Mouse (Mus musculus): ENCODE data around the gene Ccl6. TPM values are rescaled to one million over a fixed set of nuclear protein-coding genes. Genes with fewer than 3 reads are reported as not detected.

The Ccl6 gene
- polyA plus RNA-seq (2015; fragmentation: Nextera tagmentation; extraction: Ambion mirVana): 2.3 and 3.4 TPM in 2 replicates

DNA sequence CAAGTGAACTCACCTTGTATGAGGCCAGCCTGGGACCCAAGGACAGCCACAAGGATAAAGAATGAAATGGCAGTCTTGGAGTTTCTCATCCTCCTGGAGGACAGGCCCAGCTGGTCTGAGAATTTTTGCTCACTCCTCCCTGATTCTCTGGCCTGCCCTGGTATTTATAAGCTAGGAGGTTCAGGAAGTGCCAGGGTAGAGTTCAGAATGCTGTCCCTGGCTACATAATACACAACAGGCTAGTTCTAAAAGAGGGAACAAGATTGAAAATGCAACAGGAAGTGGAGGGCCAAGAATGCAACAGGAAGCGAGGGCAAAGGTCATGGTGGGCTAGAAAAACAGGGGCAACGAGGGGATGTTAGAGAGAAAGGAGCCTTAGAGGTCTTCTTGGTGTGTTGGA lies at the start of gene Ccl6:
Gene Ccl6 (minus strand): TSS at position 235 of the 400 bp plus-strand sequence.
- no peak within 1 kb of the TSS for H3K9ac ChIP-seq (ENCODE audit: low read depth, low read length)
- no peak within 1 kb of the TSS for H3K4me3 ChIP-seq (ENCODE audit: low read length)
- no peaks in the 10 kb centered on the region for H3K36me3 ChIP-seq (ENCODE audit: control insufficient read depth, insufficient read depth, low read length)
- H3K9me3 ChIP-seq (ENCODE audit: control insufficient read depth, low read length): no peaks in the 10 kb centered on the region
- no peak within 1 kb of the TSS for H3K27ac ChIP-seq (ENCODE audit: low read depth, low read length)
- no peaks in the 10 kb centered on the region for H3K4me1 ChIP-seq (ENCODE audit: control insufficient read depth, insufficient read depth, low read depth, low read length)
- H3K4me2 ChIP-seq (ENCODE audit: low read length): no peak within 1 kb of the TSS
- ATAC-seq: no peak
- 60% methylated on average over 2 of the region's 2 CpGs for WGBS
- H3K27me3 ChIP-seq (replicated peaks; ENCODE audit: control insufficient read depth, insufficient read depth, low read length): no peaks in the 10 kb centered on the region

DNA sequence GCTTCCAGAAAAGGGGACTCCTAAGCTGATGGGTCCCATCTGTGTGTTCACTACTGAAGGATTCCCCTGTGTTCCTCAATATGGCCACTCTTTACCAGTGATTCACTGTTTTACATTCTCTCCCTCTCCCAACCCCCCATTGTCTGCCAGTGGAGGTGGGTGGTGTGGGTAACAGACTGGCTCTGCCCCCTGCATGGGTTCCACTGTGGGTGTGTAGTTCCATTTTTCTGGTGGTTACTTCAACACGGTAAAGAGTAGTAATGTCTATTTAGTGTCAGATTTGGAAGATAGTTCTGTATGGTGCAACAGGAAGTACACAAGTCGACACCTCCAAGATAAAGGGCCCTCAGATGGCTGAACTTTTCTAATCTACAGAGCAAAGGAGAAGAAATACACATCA lies 48.3 kb upstream of the Ccl6 start:
- H3K4me2 ChIP-seq (ENCODE audit: low read length): no peak overlapping the region
- H3K27ac ChIP-seq (ENCODE audit: low read depth, low read length): no peak overlapping the region
- H3K9me3 ChIP-seq (ENCODE audit: control insufficient read depth, low read length): no peaks in the 10 kb centered on the region
- 88% methylated on average over 2 of the region's 2 CpGs for WGBS
- no peak overlapping the region for H3K4me3 ChIP-seq (ENCODE audit: low read length)
- H3K4me1 ChIP-seq (ENCODE audit: control insufficient read depth, insufficient read depth, low read depth, low read length): no peaks in the 10 kb centered on the region
- ATAC-seq: no peak
- H3K27me3 ChIP-seq (replicated peaks; ENCODE audit: control insufficient read depth, insufficient read depth, low read length): no peaks in the 10 kb centered on the region
- H3K36me3 ChIP-seq (ENCODE audit: control insufficient read depth, insufficient read depth, low read length): no peaks in the 10 kb centered on the region
- no peak overlapping the region for H3K9ac ChIP-seq (ENCODE audit: low read depth, low read length)

DNA sequence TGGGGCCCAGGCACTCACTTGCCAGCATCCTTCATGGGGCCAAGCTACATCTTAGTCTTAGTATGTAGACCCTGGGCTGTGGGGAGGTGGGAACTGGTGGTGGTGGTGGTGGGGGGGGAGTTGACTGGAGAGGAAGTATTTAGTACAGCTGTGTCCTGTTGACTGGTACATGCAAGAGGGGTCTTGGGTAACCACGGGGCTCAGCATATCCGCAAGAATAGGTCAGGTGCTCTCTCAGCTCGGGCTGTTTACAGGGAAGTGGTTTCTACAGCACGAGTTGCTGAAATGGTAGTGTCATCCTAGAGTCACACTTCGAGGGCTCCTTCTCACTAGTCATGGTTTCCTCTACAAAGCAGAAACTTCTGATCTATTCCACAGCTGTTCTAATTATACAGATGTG lies 47.3 kb upstream of the Ccl6 start:
- Histone ChIP-seq H3K27me3 (replicated peaks; ENCODE audit: control insufficient read depth, insufficient read depth, low read length) (no peaks in the 10 kb centered on the region), H3K4me1 (ENCODE audit: control insufficient read depth, insufficient read depth, low read depth, low read length) (no peaks in the 10 kb centered on the region), H3K9me3 (ENCODE audit: control insufficient read depth, low read length) (no peaks in the 10 kb centered on the region), H3K27ac (ENCODE audit: low read depth, low read length) (no peak overlapping the region), H3K9ac (ENCODE audit: low read depth, low read length) (no peak overlapping the region), H3K4me3 (ENCODE audit: low read length) (no peak overlapping the region), H3K4me2 (ENCODE audit: low read length) (no peak overlapping the region), H3K36me3 (ENCODE audit: control insufficient read depth, insufficient read depth, low read length) (no peaks in the 10 kb centered on the region)
- ATAC-seq: no peak
- 79% methylated on average over 5 of the region's 5 CpGs for WGBS

DNA sequence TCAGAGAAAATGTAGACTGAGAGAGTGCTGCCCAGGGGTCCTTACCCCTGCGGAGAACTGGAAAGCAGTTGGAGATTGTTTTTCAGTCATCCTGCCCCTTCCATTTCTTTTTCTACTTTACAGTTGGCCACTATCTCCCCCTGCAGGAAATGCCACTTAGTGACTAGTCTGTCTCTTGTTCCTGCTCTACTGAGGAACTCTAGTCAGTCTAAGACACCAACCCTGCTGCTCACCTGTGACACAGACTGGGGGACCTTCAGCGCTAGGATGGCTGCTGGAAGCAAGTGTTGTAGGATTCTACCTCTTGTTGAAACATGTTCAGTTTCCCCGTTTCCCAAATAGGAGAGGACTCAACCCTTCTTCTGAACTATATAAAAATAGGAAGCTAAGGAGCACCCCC lies 46.6 kb upstream of the Ccl6 start:
- H3K9ac ChIP-seq (ENCODE audit: low read depth, low read length): no peak overlapping the region
- H3K4me2 ChIP-seq (ENCODE audit: low read length): no peak overlapping the region
- no peak overlapping the region for H3K4me3 ChIP-seq (ENCODE audit: low read length)
- H3K36me3 ChIP-seq (ENCODE audit: control insufficient read depth, insufficient read depth, low read length): no peaks in the 10 kb centered on the region
- H3K27me3 ChIP-seq (replicated peaks; ENCODE audit: control insufficient read depth, insufficient read depth, low read length): no peaks in the 10 kb centered on the region
- no peaks in the 10 kb centered on the region for H3K9me3 ChIP-seq (ENCODE audit: control insufficient read depth, low read length)
- ATAC-seq: no peak
- 65% methylated on average over 3 of the region's 3 CpGs for WGBS
- H3K4me1 ChIP-seq (ENCODE audit: control insufficient read depth, insufficient read depth, low read depth, low read length): no peaks in the 10 kb centered on the region
- H3K27ac ChIP-seq (ENCODE audit: low read depth, low read length): no peak overlapping the region

DNA sequence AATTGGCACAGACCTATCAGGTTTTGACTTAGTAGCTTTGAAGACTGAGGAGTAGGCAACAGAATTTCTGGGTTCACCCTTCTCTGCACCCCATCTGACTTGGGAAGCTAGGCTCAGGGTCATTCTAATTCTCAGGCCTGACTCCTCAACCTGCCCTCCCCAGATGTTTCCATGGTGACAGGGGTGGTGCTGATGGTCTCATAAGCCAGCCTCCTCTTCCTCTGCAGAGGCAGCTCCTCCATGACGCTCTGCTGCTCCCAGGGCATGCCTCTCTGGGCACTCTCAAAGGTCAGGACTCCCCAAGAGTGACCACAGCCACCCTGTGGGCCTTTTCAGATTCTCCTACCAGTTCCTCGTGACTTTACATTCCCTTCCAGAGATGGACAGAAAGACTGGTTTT lies 46.0 kb upstream of the Ccl6 start:
- no peak for ATAC-seq
- no peaks in the 10 kb centered on the region for H3K4me1 ChIP-seq (ENCODE audit: control insufficient read depth, insufficient read depth, low read depth, low read length)
- H3K9me3 ChIP-seq (ENCODE audit: control insufficient read depth, low read length): no peaks in the 10 kb centered on the region
- H3K4me2 ChIP-seq (ENCODE audit: low read length): no peak overlapping the region
- no peaks in the 10 kb centered on the region for H3K27me3 ChIP-seq (replicated peaks; ENCODE audit: control insufficient read depth, insufficient read depth, low read length)
- H3K36me3 ChIP-seq (ENCODE audit: control insufficient read depth, insufficient read depth, low read length): no peaks in the 10 kb centered on the region
- no peak overlapping the region for H3K9ac ChIP-seq (ENCODE audit: low read depth, low read length)
- H3K27ac ChIP-seq (ENCODE audit: low read depth, low read length): no peak overlapping the region
- WGBS: 41% methylated on average over 2 of the region's 2 CpGs
- no peak overlapping the region for H3K4me3 ChIP-seq (ENCODE audit: low read length)

DNA sequence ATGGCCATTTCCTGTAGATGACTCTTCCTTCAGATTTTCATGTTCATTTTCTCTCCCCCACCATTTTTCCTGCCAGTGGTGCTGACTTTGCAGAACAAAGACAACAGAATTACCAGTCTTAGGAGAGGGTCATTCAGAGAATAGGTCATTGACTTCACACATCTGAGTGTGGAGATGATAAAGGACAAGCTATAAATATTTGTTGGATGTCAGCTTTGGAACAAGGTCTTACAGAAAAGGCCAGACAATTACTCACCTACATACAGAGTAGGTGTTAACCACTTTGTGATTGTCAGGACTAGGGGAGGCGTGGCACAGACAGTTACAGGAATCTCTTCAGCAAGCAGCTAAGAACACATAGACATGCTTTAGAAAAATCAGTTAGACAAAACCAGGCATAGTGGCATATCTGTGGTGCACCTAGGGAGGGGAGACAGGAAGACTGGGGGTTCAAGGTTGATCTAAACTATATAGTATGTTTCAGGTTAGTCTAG lies 43.9 kb upstream of the Ccl6 start:
- Histone ChIP-seq H3K9me3 (ENCODE audit: control insufficient read depth, low read length) (no peaks in the 10 kb centered on the region), H3K27ac (ENCODE audit: low read depth, low read length) (no peak overlapping the region), H3K4me1 (ENCODE audit: control insufficient read depth, insufficient read depth, low read depth, low read length) (no peaks in the 10 kb centered on the region), H3K27me3 (replicated peaks; ENCODE audit: control insufficient read depth, insufficient read depth, low read length) (no peaks in the 10 kb centered on the region), H3K4me3 (ENCODE audit: low read length) (no peak overlapping the region), H3K36me3 (ENCODE audit: control insufficient read depth, insufficient read depth, low read length) (no peaks in the 10 kb centered on the region), H3K9ac (ENCODE audit: low read depth, low read length) (no peak overlapping the region), H3K4me2 (ENCODE audit: low read length) (no peak overlapping the region)
- 92% methylated on average over 1 of the region's 1 CpGs for WGBS
- ATAC-seq: no peak

DNA sequence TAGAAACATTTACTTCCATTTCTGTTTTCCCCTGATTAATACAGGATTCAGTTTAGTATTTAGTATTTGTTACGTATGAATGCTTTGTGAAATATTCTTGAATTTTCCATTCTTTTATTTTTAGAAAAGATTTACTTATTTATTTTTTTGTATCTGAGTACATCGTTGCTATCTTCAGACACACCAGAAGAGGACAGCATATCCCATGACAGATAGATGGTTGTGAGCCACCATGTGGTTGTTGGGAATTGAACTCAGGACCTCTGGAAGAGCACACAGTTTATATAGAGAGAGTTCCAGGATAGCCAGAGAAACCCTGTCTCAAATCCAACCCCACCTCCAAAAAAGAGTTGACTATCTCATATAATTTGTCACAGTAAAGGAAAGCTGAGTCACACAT lies 42.0 kb upstream of the Ccl6 start:
- Histone ChIP-seq H3K27me3 (replicated peaks; ENCODE audit: control insufficient read depth, insufficient read depth, low read length) (no peaks in the 10 kb centered on the region), H3K9me3 (ENCODE audit: control insufficient read depth, low read length) (no peaks in the 10 kb centered on the region), H3K4me1 (ENCODE audit: control insufficient read depth, insufficient read depth, low read depth, low read length) (no peaks in the 10 kb centered on the region), H3K27ac (ENCODE audit: low read depth, low read length) (no peak overlapping the region), H3K36me3 (ENCODE audit: control insufficient read depth, insufficient read depth, low read length) (no peaks in the 10 kb centered on the region), H3K4me2 (ENCODE audit: low read length) (no peak overlapping the region), H3K4me3 (ENCODE audit: low read length) (no peak overlapping the region), H3K9ac (ENCODE audit: low read depth, low read length) (no peak overlapping the region)
- 91% methylated on average over 2 of the region's 2 CpGs for WGBS
- no peak for ATAC-seq

DNA sequence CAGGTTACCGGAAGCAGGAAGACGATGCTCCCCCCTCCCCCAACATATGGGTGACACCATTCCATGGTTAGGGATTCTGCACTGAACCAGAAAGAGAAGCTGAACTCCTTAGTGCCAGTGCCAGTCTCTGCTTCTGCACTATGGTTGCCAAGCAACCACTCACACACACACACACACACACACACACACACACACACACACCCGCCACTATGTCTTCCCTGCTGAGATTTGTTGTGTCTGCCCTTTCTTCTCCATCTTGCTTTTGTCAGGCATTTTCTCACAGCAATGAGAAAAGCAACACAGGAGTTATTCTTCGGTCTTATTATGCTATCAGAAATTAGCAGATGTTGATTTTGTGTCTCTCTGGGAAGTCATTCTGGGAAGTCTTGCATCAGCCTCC lies 41.5 kb upstream of the Ccl6 start:
- Histone ChIP-seq H3K9me3 (ENCODE audit: control insufficient read depth, low read length) (no peaks in the 10 kb centered on the region), H3K27me3 (replicated peaks; ENCODE audit: control insufficient read depth, insufficient read depth, low read length) (no peaks in the 10 kb centered on the region), H3K4me2 (ENCODE audit: low read length) (no peak overlapping the region), H3K27ac (ENCODE audit: low read depth, low read length) (no peak overlapping the region), H3K4me1 (ENCODE audit: control insufficient read depth, insufficient read depth, low read depth, low read length) (no peaks in the 10 kb centered on the region), H3K36me3 (ENCODE audit: control insufficient read depth, insufficient read depth, low read length) (no peaks in the 10 kb centered on the region), H3K9ac (ENCODE audit: low read depth, low read length) (no peak overlapping the region), H3K4me3 (ENCODE audit: low read length) (no peak overlapping the region)
- no peak for ATAC-seq
- 19% methylated on average over 4 of the region's 4 CpGs for WGBS

DNA sequence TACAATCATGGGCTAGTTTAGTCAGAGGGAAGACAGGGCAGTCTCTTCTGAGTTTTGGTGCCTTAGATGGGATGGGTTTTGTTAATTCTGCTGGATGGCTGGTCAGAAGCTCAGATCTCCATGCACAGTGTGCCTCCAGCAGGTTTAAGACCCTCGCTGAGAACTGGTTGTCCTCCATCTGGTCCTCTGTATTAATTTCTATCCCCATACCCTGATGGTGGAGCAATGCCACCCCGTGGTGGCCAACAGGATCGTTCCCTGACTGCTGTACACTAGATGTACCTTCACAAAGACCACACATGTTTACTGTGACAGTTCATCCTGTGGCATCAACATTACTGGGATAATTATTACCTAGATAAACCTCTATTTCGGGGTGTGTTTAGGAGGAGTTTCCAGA lies 39.9 kb upstream of the Ccl6 start:
- no peaks in the 10 kb centered on the region for H3K36me3 ChIP-seq (ENCODE audit: control insufficient read depth, insufficient read depth, low read length)
- no peaks in the 10 kb centered on the region for H3K4me1 ChIP-seq (ENCODE audit: control insufficient read depth, insufficient read depth, low read depth, low read length)
- H3K9me3 ChIP-seq (ENCODE audit: control insufficient read depth, low read length): no peaks in the 10 kb centered on the region
- no peak for ATAC-seq
- no peak overlapping the region for H3K4me3 ChIP-seq (ENCODE audit: low read length)
- H3K9ac ChIP-seq (ENCODE audit: low read depth, low read length): no peak overlapping the region
- no peaks in the 10 kb centered on the region for H3K27me3 ChIP-seq (replicated peaks; ENCODE audit: control insufficient read depth, insufficient read depth, low read length)
- H3K27ac ChIP-seq (ENCODE audit: low read depth, low read length): no peak overlapping the region
- 70% methylated on average over 4 of the region's 4 CpGs for WGBS
- no peak overlapping the region for H3K4me2 ChIP-seq (ENCODE audit: low read length)

DNA sequence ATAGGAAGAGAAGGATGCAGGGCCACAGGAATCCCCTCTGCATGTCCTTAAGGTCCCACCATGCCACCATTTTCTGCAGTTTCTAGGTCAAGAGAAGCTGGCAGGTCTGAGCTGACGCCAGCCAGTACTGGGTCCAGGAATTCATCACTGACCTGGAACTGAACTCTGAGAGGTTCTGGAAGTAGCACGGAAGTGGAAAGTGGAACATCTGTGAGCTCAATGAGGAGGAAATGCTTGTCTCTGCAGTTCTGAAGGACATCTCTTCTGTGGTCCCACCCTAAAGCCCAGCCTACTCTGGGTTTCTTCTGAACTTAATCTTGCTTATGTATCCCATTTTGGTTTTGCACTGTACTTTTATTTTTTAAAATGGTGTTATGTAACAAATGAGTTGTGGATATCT lies 38.2 kb upstream of the Ccl6 start:
- H3K9ac ChIP-seq (ENCODE audit: low read depth, low read length): no peak overlapping the region
- no peak overlapping the region for H3K4me3 ChIP-seq (ENCODE audit: low read length)
- ATAC-seq: no peak
- no peak overlapping the region for H3K27ac ChIP-seq (ENCODE audit: low read depth, low read length)
- no peaks in the 10 kb centered on the region for H3K4me1 ChIP-seq (ENCODE audit: control insufficient read depth, insufficient read depth, low read depth, low read length)
- no peaks in the 10 kb centered on the region for H3K36me3 ChIP-seq (ENCODE audit: control insufficient read depth, insufficient read depth, low read length)
- 81% methylated on average over 2 of the region's 2 CpGs for WGBS
- H3K4me2 ChIP-seq (ENCODE audit: low read length): no peak overlapping the region
- no peaks in the 10 kb centered on the region for H3K27me3 ChIP-seq (replicated peaks; ENCODE audit: control insufficient read depth, insufficient read depth, low read length)
- H3K9me3 ChIP-seq (ENCODE audit: control insufficient read depth, low read length): no peaks in the 10 kb centered on the region
